Mouse (Mus musculus): ENCODE results near the gene Kpna7.

DNA sequence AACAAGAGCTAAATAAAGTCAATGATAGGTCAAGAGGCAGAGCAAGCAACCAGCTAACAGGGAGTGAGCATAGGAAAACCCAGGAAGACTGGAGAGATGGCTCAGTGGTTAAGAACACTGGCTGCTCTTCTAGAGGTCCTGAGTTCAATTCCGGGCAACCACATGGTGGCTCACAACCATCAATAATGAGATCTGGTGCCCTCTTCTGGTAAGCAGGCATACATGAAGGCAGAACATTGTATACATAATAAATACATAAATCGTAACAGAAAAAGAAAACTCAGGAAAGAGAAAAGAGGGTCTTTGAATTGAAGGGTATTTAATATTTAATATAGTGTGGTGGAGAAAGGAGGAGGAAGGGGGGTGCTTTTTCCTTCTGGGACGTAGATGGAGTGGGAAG lies 112.6 kb downstream of the Kpna7 start:
- TF ChIP-seq CTCF (IDR thresholded peaks at IDR 0.05; ENCODE audit: low read depth) (peak; percentile 56), EP300 (optimal IDR thresholded peaks at IDR 0.05) (no peak)
